Mouse (Mus musculus): ENCODE results near the gene Sept4. TPM values are rescaled to one million over a fixed set of nuclear protein-coding genes. Genes with fewer than 3 reads are reported as not detected.
A peak's percentile ranks its signal among the peaks of the same experiment; 100 is the strongest.

The Sept4 gene
- polyA plus RNA-seq, 1 experiment from 2014 or later: 22.2 TPM

DNA sequence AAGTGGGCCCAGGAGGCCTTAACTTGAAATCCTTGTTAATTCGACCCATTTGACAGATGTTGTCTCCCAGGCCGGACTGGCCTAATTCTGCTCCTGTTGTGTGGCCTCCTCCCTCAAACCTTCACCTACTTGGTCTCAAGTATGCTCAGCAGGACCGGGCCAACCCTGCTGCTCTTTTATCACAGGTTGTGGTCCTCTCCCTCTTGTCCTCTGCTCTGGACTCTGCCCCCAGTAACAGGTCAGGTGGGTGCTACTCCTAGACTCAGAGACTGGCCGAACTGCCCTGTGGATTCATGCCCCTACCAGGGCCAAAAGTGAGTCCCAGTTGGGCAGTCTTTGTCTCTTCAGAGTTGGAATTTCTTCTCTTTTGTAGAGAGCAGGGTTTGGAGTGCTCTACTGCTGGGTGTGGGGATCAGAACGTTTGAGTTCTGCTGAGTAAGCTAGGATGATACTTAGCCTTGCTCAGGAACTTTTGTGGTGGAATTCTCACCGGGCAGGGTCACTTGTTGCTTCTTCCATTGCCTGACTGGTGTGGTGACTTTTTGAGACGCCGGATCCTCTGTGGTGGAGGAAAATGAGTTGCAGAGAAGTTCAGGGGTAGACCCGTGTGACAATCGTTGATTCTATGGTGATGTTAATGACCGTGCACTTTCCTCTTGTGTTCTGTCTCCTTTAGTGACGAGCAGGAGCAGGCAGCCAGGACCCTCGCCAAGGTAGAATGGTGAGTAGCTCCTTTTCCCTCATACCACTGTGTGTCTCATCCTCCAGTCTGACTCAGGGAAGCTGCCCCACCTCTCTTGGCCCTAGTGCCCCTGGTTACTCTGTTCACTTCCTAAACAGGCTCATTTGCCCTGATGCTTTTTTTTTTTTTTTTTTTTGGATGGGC, 24.3 kb downstream of the Sept4 start:
- Histone ChIP-seq H3K4me3 (peak overlapping the region; percentile 78), H3K9ac (replicated peaks) (peak overlapping the region; percentile 67)
- 36% methylated on average over 13 of the region's 13 CpGs for WGBS

DNA sequence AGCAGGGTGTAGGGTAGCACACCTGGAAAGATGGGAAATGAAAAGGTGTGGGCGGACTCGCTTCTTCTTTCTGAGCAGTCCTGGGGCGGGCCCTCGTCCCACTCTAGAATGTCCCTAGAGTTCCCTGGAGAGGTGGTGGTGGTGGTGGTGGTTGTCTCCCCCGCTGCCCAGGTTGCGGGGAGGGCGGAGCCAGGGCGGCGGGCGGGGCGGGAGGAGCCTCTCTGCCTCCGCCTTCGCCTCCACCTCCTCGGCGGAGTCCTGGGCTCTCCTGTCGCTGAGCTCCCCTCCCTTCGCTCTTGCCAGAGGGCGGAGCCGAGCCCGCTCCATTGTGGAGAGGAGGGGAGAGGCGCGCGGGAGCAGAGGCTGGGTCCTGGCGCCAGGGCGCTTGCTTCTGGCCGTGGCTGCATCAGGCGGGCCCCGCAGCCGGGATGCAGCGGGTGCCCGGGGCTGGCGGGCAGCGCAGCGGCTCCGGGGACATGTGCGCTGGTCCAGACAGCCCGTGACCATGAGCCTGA, 26.7 kb downstream of the Sept4 start:
- peaks cover 47% of the 10 kb centered on the region for H3K4me1 ChIP-seq
- no peaks in the 10 kb centered on the region for H3K9me3 ChIP-seq
- ATAC-seq (replicated peaks): peak; percentile 58
- peak overlapping the region; percentile 76 for H3K4me2 ChIP-seq (replicated peaks)
- under 1% methylated on average over 30 of the region's 37 CpGs for WGBS
- H3K4me3 ChIP-seq: peak overlapping the region; percentile 82
- no peaks in the 10 kb centered on the region for H3K27me3 ChIP-seq
- peaks cover 33% of the 10 kb centered on the region for H3K36me3 ChIP-seq
- peak overlapping the region; percentile 95 for H3K9ac ChIP-seq (replicated peaks)
- H3K27ac ChIP-seq (replicated peaks): peak overlapping the region; percentile 92

More for the DNA sequence above, 24.3 kb downstream of the Sept4 start:
- peak overlapping the region; percentile 70 for H3K4me2 ChIP-seq (replicated peaks)
- no peaks in the 10 kb centered on the region for H3K9me3 ChIP-seq
- peaks cover 59% of the 10 kb centered on the region for H3K4me1 ChIP-seq
- H3K27me3 ChIP-seq: no peaks in the 10 kb centered on the region
- no peak for ATAC-seq (replicated peaks)
- H3K36me3 ChIP-seq: peaks cover 8% of the 10 kb centered on the region
- H3K27ac ChIP-seq (replicated peaks): peak overlapping the region; percentile 94

DNA sequence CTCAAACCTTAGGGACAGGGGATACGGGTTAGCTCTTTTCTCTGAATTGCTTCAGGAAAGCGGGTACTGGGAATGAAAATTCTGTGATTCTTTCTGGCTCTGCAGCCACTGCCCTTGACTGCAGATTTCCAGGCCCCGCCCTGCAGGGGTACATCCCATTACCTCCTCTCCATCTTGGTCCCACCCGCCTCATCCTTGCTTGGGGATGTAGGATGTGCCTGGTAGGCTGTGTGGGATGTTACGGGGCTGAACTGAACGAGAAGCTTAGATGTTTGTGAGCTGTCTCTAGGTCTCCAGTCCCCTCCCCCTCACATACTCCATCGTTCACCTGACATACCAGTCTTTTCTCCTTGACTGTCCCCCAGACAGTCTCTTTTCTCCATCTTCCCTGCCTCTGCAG, 27.3 kb downstream of the Sept4 start:
- 5% methylated on average over 7 of the region's 7 CpGs for WGBS
- H3K27ac ChIP-seq (replicated peaks): peak overlapping the region; percentile 92
- ATAC-seq (replicated peaks): no peak

DNA sequence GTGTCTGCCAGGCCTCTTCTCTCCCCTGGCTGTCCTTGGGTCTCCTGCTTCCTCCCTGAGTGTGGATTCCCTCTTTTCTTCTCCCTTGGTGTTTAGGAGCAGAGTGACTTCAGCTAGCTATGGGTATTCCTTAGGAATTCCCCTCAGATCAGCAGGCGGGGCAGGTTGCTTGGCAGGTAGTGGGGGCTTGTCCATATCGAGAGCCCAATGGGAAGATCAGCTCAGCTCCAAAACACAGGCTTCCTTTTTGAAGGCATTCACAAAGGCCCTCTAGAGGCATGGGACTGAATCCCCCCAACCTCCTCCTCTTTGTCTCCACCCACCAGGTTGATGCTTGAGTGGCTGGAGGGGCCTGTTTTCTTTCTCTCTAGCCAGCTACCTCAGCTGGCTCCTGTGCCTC, 27.8 kb downstream of the Sept4 start:
- 13% methylated on average over 2 of the region's 2 CpGs for WGBS
- Histone ChIP-seq H3K27me3 (no peaks in the 10 kb centered on the region), H3K4me3 (peak overlapping the region; percentile 82), H3K9ac (replicated peaks) (peak overlapping the region; percentile 95), H3K27ac (replicated peaks) (peak overlapping the region; percentile 92), H3K4me2 (replicated peaks) (peak overlapping the region; percentile 76), H3K36me3 (peaks cover 44% of the 10 kb centered on the region), H3K4me1 (peaks cover 43% of the 10 kb centered on the region), H3K9me3 (no peaks in the 10 kb centered on the region)
- ATAC-seq (replicated peaks): no peak

More for the DNA sequence above, 27.3 kb downstream of the Sept4 start:
- H3K4me2 ChIP-seq (replicated peaks): peak overlapping the region; percentile 76
- peaks cover 39% of the 10 kb centered on the region for H3K36me3 ChIP-seq
- peaks cover 43% of the 10 kb centered on the region for H3K4me1 ChIP-seq
- no peaks in the 10 kb centered on the region for H3K9me3 ChIP-seq
- peak overlapping the region; percentile 82 for H3K4me3 ChIP-seq
- no peaks in the 10 kb centered on the region for H3K27me3 ChIP-seq
- H3K9ac ChIP-seq (replicated peaks): peak overlapping the region; percentile 95

DNA sequence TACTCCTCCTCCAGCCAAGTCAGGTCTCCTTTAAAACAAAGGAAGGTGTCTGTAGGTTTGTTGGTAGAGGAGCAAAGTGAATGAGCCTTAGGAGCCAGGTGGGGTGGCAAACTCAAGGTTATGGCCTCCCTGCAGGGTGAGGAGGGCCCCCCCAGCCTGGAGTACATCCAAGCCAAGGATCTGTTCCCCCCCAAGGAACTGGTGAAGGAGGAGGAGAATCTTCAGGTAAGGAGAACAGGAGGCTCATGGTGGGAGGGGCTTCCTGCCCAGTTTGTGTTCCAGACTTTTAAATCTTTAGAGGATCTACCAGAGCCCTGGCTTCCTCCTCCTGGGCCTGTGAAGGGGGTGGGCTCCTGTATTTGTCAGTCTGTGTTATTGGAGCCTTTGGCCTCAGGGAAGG, 28.4 kb downstream of the Sept4 start:
- Histone ChIP-seq H3K36me3 (peaks cover 49% of the 10 kb centered on the region), H3K27ac (replicated peaks) (peak overlapping the region; percentile 92)

DNA sequence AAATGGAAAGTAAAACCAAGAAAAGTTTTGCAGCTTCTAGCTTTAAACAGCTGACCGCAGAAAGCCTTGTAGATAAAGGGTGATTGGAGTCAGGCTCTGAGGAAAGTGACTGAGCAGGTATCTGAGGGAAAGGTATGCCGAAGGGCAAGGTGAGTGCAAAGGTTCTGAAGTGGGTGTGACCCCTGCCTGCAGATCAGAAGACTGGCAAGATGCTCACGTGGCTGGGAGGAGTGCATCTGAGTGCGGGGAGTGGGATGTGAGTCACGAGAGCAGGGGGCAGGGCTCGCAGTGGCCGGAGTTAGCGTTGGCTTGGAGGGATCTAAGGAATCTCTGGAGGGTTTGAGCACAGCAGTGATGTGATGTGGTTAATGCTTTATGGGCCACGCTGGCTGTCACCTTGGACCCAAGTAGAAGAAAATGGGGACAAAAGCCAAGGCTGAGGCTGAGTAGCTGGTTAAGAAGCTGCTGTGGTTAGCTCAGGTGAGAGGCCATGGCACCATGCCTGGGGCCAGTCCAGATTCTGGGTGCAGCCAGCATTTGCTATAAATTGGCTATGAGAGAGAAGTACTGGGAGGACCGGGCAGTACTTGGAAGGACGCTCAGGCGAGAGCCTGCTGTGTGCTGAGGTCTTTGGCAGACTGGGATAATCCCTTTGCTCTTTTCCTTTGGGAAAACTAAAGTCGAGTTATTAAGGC, 30.8 kb downstream of the Sept4 start:
- Histone ChIP-seq H3K27ac (replicated peaks) (no peak overlapping the region), H3K36me3 (peaks cover 74% of the 10 kb centered on the region), H3K27me3 (no peaks in the 10 kb centered on the region), H3K4me2 (replicated peaks) (no peak overlapping the region), H3K9ac (replicated peaks) (no peak overlapping the region), H3K4me1 (peaks cover 26% of the 10 kb centered on the region), H3K4me3 (no peak overlapping the region), H3K9me3 (no peaks in the 10 kb centered on the region)
- no peak for ATAC-seq (replicated peaks)
- whole genome bisulfite sequencing: 91% methylated on average over 13 of the region's 13 CpGs

More for the DNA sequence above, 28.4 kb downstream of the Sept4 start:
- ATAC-seq (replicated peaks): no peak
- Histone ChIP-seq H3K4me1 (peaks cover 43% of the 10 kb centered on the region), H3K4me2 (replicated peaks) (peak overlapping the region; percentile 76), H3K9ac (replicated peaks) (peak overlapping the region; percentile 95), H3K9me3 (no peaks in the 10 kb centered on the region), H3K4me3 (peak overlapping the region; percentile 82), H3K27me3 (no peaks in the 10 kb centered on the region)

DNA sequence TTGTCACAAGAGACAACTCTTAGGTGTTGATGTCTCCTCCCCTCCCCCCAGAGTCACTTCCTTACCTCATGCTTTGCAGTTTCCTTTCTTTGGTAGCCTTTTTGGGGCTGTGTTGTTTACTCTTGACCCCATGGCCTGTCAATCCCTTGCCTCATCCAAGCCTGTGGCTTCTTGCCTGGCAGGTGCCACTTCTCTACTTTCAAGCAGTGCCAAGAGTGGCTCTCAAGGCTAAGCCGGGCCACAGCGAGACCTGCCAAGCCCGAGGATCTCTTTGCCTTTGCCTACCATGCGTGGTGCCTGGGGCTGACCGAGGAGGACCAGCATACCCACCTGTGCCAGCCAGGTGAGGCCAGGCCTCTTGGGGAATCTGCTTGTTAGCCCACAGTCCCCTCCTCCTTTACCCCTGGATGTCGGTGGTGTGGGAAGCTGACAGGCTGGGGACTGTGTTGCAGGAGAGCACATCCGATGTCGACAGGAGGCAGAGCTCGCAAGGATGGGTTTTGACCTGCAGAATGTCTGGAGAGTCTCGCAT, 31.7 kb downstream of the Sept4 start:
- H3K4me3 ChIP-seq: no peak overlapping the region
- peaks cover 18% of the 10 kb centered on the region for H3K4me1 ChIP-seq
- peaks cover 83% of the 10 kb centered on the region for H3K36me3 ChIP-seq
- H3K27ac ChIP-seq (replicated peaks): no peak overlapping the region
- no peaks in the 10 kb centered on the region for H3K27me3 ChIP-seq
- no peak overlapping the region for H3K9ac ChIP-seq (replicated peaks)
- H3K9me3 ChIP-seq: no peaks in the 10 kb centered on the region
- H3K4me2 ChIP-seq (replicated peaks): no peak overlapping the region
- 92% methylated on average over 10 of the region's 10 CpGs for WGBS
- no peak for ATAC-seq (replicated peaks)

DNA sequence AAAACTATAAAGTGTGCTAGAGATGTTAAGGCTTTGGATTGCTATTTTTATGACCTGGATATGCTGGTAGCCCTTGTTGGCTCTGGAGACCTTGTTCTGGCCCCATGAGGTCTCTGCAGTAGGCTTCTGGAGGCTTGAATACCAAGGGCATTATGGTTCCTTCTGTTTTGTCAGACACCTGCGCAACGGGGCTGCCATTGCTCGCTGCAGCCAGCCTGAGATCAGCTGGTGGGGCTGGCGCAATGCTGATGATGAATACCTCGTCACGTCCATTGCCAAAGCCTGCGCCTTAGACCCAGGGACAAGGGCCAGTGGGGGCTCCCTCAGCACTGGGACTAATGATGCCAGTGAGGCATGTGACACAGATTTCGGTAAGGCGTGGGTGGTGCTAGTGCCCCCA, 33.5 kb downstream of the Sept4 start:
- Histone ChIP-seq H3K4me1 (peaks cover 4% of the 10 kb centered on the region), H3K27ac (replicated peaks) (no peak overlapping the region), H3K4me3 (no peak overlapping the region), H3K4me2 (replicated peaks) (no peak overlapping the region), H3K36me3 (peaks cover 98% of the 10 kb centered on the region), H3K9ac (replicated peaks) (no peak overlapping the region), H3K9me3 (no peaks in the 10 kb centered on the region), H3K27me3 (no peaks in the 10 kb centered on the region)
- WGBS: 96% methylated on average over 9 of the region's 9 CpGs
- no peak for ATAC-seq (replicated peaks)

DNA sequence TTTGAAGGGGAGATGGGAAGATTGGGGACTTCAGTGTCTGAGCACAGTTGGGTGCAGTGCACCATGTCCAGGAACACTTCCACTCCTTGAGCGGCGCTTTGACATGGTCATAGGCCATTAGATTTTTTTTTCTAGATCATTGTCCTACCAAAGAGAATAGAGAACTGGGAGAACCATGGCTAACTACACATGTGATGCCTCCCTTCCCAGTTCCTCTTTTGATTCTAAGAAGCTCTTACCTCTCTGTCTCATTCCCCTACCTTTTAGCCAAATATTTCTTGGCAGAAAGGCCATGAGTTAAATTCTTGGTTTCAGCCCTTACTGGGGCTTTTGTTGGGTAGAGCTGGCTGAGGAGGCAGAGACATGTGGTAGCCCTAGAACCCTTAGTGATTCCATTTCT, 34.9 kb downstream of the Sept4 start:
- Histone ChIP-seq H3K9me3 (no peaks in the 10 kb centered on the region), H3K36me3 (peaks cover 98% of the 10 kb centered on the region), H3K27me3 (no peaks in the 10 kb centered on the region), H3K4me3 (no peak overlapping the region), H3K27ac (replicated peaks) (no peak overlapping the region), H3K9ac (replicated peaks) (no peak overlapping the region), H3K4me2 (replicated peaks) (no peak overlapping the region), H3K4me1 (no peaks in the 10 kb centered on the region)
- ATAC-seq (replicated peaks): no peak
- 100% methylated on average over 2 of the region's 2 CpGs for WGBS

DNA sequence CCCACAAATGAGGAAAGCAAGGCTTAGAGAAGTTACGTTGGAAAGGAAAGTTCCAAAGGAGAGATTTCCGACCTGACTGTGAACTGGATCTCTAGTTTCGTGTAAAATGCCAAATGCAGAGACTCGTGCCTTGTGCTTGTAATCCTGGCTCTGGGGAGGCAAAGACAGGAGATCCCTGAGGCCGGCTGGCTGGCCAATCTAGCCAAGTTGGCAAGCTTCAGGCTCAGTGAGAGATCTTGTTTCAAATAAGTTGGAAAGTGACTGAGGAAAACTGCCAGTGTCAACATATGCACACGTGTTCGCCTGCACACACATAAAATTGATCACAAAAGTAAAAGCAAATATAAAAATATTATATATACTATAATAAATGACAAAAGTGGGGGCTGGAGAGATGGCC, 40.6 kb downstream of the Sept4 start:
- no peaks in the 10 kb centered on the region for H3K4me1 ChIP-seq
- no peak overlapping the region for H3K27ac ChIP-seq (replicated peaks)
- WGBS: 85% methylated on average over 7 of the region's 7 CpGs
- H3K27me3 ChIP-seq: no peaks in the 10 kb centered on the region
- H3K9ac ChIP-seq (replicated peaks): no peak overlapping the region
- no peak for ATAC-seq (replicated peaks)
- peaks cover 95% of the 10 kb centered on the region for H3K36me3 ChIP-seq
- H3K4me2 ChIP-seq (replicated peaks): no peak overlapping the region
- no peak overlapping the region for H3K4me3 ChIP-seq
- H3K9me3 ChIP-seq: no peaks in the 10 kb centered on the region

DNA sequence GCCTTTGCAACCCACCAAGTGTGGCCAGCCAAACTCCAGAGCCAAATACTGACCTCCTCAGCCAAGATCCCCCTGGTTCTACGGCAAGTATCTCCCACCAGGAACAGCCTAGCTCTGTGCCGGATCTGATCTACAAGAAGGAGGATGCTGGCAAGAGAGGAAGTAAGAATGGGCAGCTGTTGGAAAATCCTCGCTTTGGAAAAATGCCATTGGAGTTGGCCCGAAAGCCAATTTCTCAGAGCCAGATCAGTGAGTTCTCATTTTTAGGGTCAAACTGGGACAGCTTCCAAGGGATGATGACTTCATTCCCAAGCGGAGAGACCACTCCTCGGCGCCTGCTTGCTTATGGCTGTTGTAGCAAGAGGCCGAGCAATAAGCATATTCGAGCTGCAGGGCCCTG, 42.8 kb downstream of the Sept4 start:
- Histone ChIP-seq H3K9ac (replicated peaks) (no peak overlapping the region), H3K4me3 (no peak overlapping the region), H3K27ac (replicated peaks) (no peak overlapping the region), H3K9me3 (no peaks in the 10 kb centered on the region), H3K27me3 (no peaks in the 10 kb centered on the region), H3K4me2 (replicated peaks) (no peak overlapping the region), H3K36me3 (peaks cover 95% of the 10 kb centered on the region), H3K4me1 (no peaks in the 10 kb centered on the region)
- 84% methylated on average over 9 of the region's 9 CpGs for WGBS
- no peak for ATAC-seq (replicated peaks)

DNA sequence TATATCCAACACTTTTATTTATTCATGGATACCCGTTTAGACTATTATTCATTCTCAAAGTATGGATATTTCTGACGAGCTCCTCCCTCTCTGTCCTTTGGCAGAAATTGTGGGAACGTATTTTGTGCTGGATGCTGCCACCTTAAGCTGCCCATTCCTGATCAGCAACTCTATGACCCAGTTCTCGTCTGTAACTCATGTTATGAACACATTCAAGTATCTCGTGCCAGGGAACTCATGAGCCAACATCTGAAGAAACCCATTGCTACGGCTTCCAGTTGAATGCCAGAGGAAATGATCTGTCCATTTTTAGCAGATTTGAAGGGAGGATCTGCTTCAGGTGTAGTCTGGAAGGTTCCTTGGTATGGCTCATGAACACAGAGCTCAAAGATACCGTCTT, 45.3 kb downstream of the Sept4 start:
- 91% methylated on average over 7 of the region's 7 CpGs for WGBS
- no peak for ATAC-seq (replicated peaks)

More for the DNA sequence above, 45.3 kb downstream of the Sept4 start:
- no peak overlapping the region for H3K27ac ChIP-seq (replicated peaks)
- H3K4me3 ChIP-seq: no peak overlapping the region
- no peaks in the 10 kb centered on the region for H3K27me3 ChIP-seq
- H3K9me3 ChIP-seq: no peaks in the 10 kb centered on the region
- no peaks in the 10 kb centered on the region for H3K4me1 ChIP-seq
- peaks cover 90% of the 10 kb centered on the region for H3K36me3 ChIP-seq
- H3K4me2 ChIP-seq (replicated peaks): no peak overlapping the region
- H3K9ac ChIP-seq (replicated peaks): no peak overlapping the region
